Mouse (Mus musculus) cerebellum, postnatal 25 days (tissue): ENCODE measurements around the gene Vmn1r83.

Experiments used
- DNase-seq, 2 experiments: peaks; one replicate each; pipeline ENCODE4 v3.0.0; 2021; ENCODE audit warnings: mixed read lengths in 2 of 2

Vmn1r83 gene

GRCm38 (mm10) chr7:12329381-12329780 is at the start of gene Vmn1r83:
Vmn1r83 (minus strand) TSS chr7:12329481.
- DNase-seq = no peak

GRCm38 (mm10) chr7:12369173-12369572 is 39.9 kb upstream of the Vmn1r83 start, which contains the start of gene Vmn1r84:
Vmn1r84 (minus strand) TSS chr7:12369273.
- DNase-seq = no peak

GRCm38 (mm10) chr7:12300130-12300529 is 29.2 kb downstream of the Vmn1r83 start, which contains the start of gene Vmn1r82:
Vmn1r82 (plus strand) TSS chr7:12300430.
- DNase-seq = no peak
